Mouse (Mus musculus) Patski (cell line): ENCODE measurements around the gene Myo16. TPM values are rescaled to one million over a fixed set of nuclear protein-coding genes. Genes with fewer than 3 reads are reported as not detected.
A peak's percentile ranks its signal among the peaks of the same experiment; 100 is the strongest.

ENCODE experiments used
- ATAC-seq: fragments of 100-300 bp; one replicate; pipeline ENCODE4 v1.8.0; 2021
- CTCF ChIA-PET: fragments of 350-600 bp; sonication (Branson Sonifier 250); formaldehyde crosslinking; loops from one replicate; lab custom pipeline; 2022; ENCODE audit warnings: inconsistent platforms; lab: Charles Lee
- POLR2A ChIA-PET: fragments of 350-600 bp; sonication (Branson Sonifier 250); formaldehyde crosslinking; loops from one replicate; lab custom pipeline; 2022; ENCODE audit warnings: antibody characterized with exemption, inconsistent platforms; lab: Charles Lee
- DNase-seq: peaks from one replicate; pipeline ENCODE4 v3.0.0-alpha.2; 2011; ENCODE audit warnings: low read depth, low spot score
- H3K27me3 ChIP-seq: fragments of 371-371 bp; one replicate; pipeline ENCODE4 v1.5.1; 2021
- CTCF ChIP-seq: fragments of 100-300 bp; IDR thresholded peaks from one replicate; pipeline ENCODE4 v1.5.1; 2021
- in situ Hi-C: fragments of 300-500 bp; cut with MboI; formaldehyde crosslinking; loops from 3 replicates; pipeline ENCODE4 v1.11.1; 2018; ENCODE audit warnings: low pct_unique_long_range_greater_than_20kb, mixed read lengths
- polyA plus RNA-seq: library from polyadenylated mRNA; unstranded; gene quantifications from one replicate; pipeline ENCODE4 v1.2.3, GENCODE M21; 2021

Gene Myo16
- polyA plus RNA-seq, 1 experiment from 2014 or later: 0.05 TPM

- DNase-seq: no peak
- TF ChIP-seq CTCF: no peak
- CTCF ChIA-PET: interaction anchor here (1.5 kb wide), 1 partner anchor 10 kb away, joined by 3 read pairs; no protein-coding TSS in a partner anchor
- POLR2A ChIA-PET: no interaction called here
- H3K27me3 ChIP-seq: peaks cover 41% of the 10 kb centered on the region
- ATAC-seq: no peak
- in situ Hi-C loops: no loop called here
These were observed 1.4 kb downstream of the Myo16 start for GRCm38 (mm10) chr8:10155075-10155474.

GRCm38 (mm10) chr8:10161106-10161505 is 7.4 kb downstream of the Myo16 start:
- CTCF ChIA-PET: no interaction called here
- TF ChIP-seq CTCF: no peak

GRCm38 (mm10) chr8:10164959-10165358 is 11.2 kb downstream of the Myo16 start:
- DNase-seq (no peak), ATAC-seq (no peak)
- in situ Hi-C loops: no loop called here
- CTCF ChIA-PET: interaction anchor here (1.7 kb wide), 1 partner anchor 26 kb away, joined by 3 read pairs; no protein-coding TSS in a partner anchor
- peak; percentile 19 for TF ChIP-seq CTCF
- POLR2A ChIA-PET: no interaction called here
- peaks cover 36% of the 10 kb centered on the region for H3K27me3 ChIP-seq

More at GRCm38 (mm10) chr8:10161106-10161505, 7.4 kb downstream of the Myo16 start:
- in situ Hi-C loops: no loop called here
- POLR2A ChIA-PET: no interaction called here
- peaks cover 23% of the 10 kb centered on the region for H3K27me3 ChIP-seq
- DNase-seq (no peak), ATAC-seq (no peak)

- DNase-seq: no peak
- H3K27me3 ChIP-seq: peaks cover 45% of the 10 kb centered on the region
- ChIA-PET CTCF (no interaction called here), POLR2A (no interaction called here)
- TF ChIP-seq CTCF: no peak
- ATAC-seq: no peak
- in situ Hi-C loops: no loop called here
These were observed 14.6 kb downstream of the Myo16 start for GRCm38 (mm10) chr8:10168326-10168725.

- POLR2A ChIA-PET: no interaction called here
- peaks cover 46% of the 10 kb centered on the region for H3K27me3 ChIP-seq
- DNase-seq: no peak
- no peak for ATAC-seq
- in situ Hi-C loops: no loop called here
- CTCF ChIA-PET: no interaction called here
- no peak for TF ChIP-seq CTCF
These were observed 16.2 kb downstream of the Myo16 start for GRCm38 (mm10) chr8:10169894-10170293.

- DNase-seq: no peak
- CTCF ChIA-PET: no interaction called here
- POLR2A ChIA-PET: no interaction called here
- no peak for TF ChIP-seq CTCF
- peaks cover 46% of the 10 kb centered on the region for H3K27me3 ChIP-seq
- no peak for ATAC-seq
- in situ Hi-C loops: no loop called here
These were observed 17.6 kb downstream of the Myo16 start for GRCm38 (mm10) chr8:10171321-10171720.

GRCm38 (mm10) chr8:10172278-10172677 is 18.6 kb downstream of the Myo16 start:
- peaks cover 48% of the 10 kb centered on the region for H3K27me3 ChIP-seq
- in situ Hi-C loops: no loop called here
- ChIA-PET CTCF (no interaction called here), POLR2A (no interaction called here)
- ATAC-seq: no peak
- no peak for TF ChIP-seq CTCF
- no peak for DNase-seq

GRCm38 (mm10) chr8:10173033-10173747 is 19.5 kb downstream of the Myo16 start:
- TF ChIP-seq CTCF: no peak
- H3K27me3 ChIP-seq: peaks cover 51% of the 10 kb centered on the region
- in situ Hi-C loops: no loop called here
- ATAC-seq (no peak), DNase-seq (no peak)
- POLR2A ChIA-PET: no interaction called here
- CTCF ChIA-PET: no interaction called here

GRCm38 (mm10) chr8:10174201-10174840 is 20.6 kb downstream of the Myo16 start:
- DNase-seq: no peak

GRCm38 (mm10) chr8:10174841-10175680 is 21.4 kb downstream of the Myo16 start:
- H3K27me3 ChIP-seq: peaks cover 49% of the 10 kb centered on the region
- ATAC-seq (no peak), DNase-seq (no peak)
- in situ Hi-C loops: no loop called here
- ChIA-PET POLR2A (no interaction called here), CTCF (no interaction called here)
- no peak for TF ChIP-seq CTCF

More at GRCm38 (mm10) chr8:10174201-10174840, 20.6 kb downstream of the Myo16 start:
- POLR2A ChIA-PET: no interaction called here
- TF ChIP-seq CTCF: no peak
- ATAC-seq: no peak
- peaks cover 52% of the 10 kb centered on the region for H3K27me3 ChIP-seq
- CTCF ChIA-PET: no interaction called here
- in situ Hi-C loops: no loop called here
